Mouse (Mus musculus) heart, postnatal 0 days (tissue): ENCODE data around the gene Tmco5. TPM values are rescaled to one million over a fixed set of nuclear protein-coding genes. Genes with fewer than 3 reads are reported as not detected.

Source experiments
- ATAC-seq: fragments of 200-750 bp; cut with Nextera tagmentation; 2 replicates; pipeline ENCODE4 v1.8.0; 2017; ENCODE audit warnings: low read depth, moderate number of reproducible peaks, moderate library complexity; ENCODE audit not compliant: insufficient read depth
- DNase-seq: peaks from one replicate; pipeline ENCODE4 v3.0.0-alpha.2; 2016; ENCODE audit warnings: low spot score
- H3K27ac ChIP-seq: fragments of 300-500 bp; sonication (generic); 2 replicates; pipeline ENCODE4 v1.5.1; 2014; ENCODE audit warnings: low read depth, mild to moderate bottlenecking
- H3K27me3 ChIP-seq: fragments of 300-500 bp; sonication (generic); 2 replicates; pipeline ENCODE4 v1.6.1; 2014; ENCODE audit warnings: low read length, mixed read lengths; ENCODE audit not compliant: control insufficient read depth, insufficient read depth
- H3K36me3 ChIP-seq: fragments of 300-500 bp; sonication (generic); replicated peaks from 2 replicates; pipeline ENCODE4 v1.6.1; 2014; ENCODE audit warnings: low read length, mixed read lengths; ENCODE audit not compliant: control insufficient read depth, insufficient read depth
- H3K4me1 ChIP-seq: fragments of 300-500 bp; sonication (generic); 2 replicates; pipeline ENCODE4 v1.6.1; 2014; ENCODE audit warnings: antibody characterized with exemption; ENCODE audit not compliant: control insufficient read depth, insufficient read depth
- H3K4me2 ChIP-seq: fragments of 300-500 bp; sonication (generic); 2 replicates; pipeline ENCODE4 v1.6.1; 2014; ENCODE audit warnings: low read depth, mild to moderate bottlenecking, low read length, moderate library complexity
- H3K4me3 ChIP-seq: fragments of 300-500 bp; sonication (generic); 2 replicates; pipeline ENCODE4 v1.5.1; 2014; ENCODE audit warnings: low read depth, low read length
- H3K9ac ChIP-seq: fragments of 300-500 bp; sonication (generic); replicated peaks from 2 replicates; pipeline ENCODE4 v1.6.1; 2014; ENCODE audit warnings: low read depth, low read length, mixed read lengths
- H3K9me3 ChIP-seq: fragments of 300-500 bp; sonication (generic); replicated peaks from 2 replicates; pipeline ENCODE4 v1.6.1; 2016; ENCODE audit warnings: low read length; ENCODE audit not compliant: control insufficient read depth
- CTCF ChIP-seq: IDR thresholded peaks from 2 replicates; pipeline ENCODE4 v1.5.1; 2016; ENCODE audit warnings: antibody characterized with exemption, control low read depth, low read depth
- EP300 ChIP-seq: IDR thresholded peaks from 2 replicates; pipeline ENCODE4 v1.6.1; 2016; ENCODE audit warnings: antibody characterized with exemption, low read depth
- WGBS: fragments of 180-500 bp; shearing (Covaris S2); extraction: QIAGEN DNeasy Blood & Tissue Kit; methylation state at CpG from one replicate; pipeline ENCODE4 v1.1.7; 2014; 5-methylcytosine and 5-hydroxymethylcytosine counted together
- polyA plus RNA-seq: library from polyadenylated mRNA; unstranded; fragments of >200 nt; fragmentation: Nextera tagmentation; extraction: Ambion mirVana; gene quantifications from 2 replicates; pipeline ENCODE4 v1.2.1, GENCODE M21; 2015
- total RNA-seq: library from RNA; depleted of rRNA; stranded (reverse); fragments of >200 nt; gene quantifications from 2 replicates; pipeline ENCODE4 v1.2.3, GENCODE M21; 2014; ENCODE audit warnings: low replicate concordance; rRNA removed

The Tmco5 gene
- total and polyA plus RNA-seq, 2 experiments from 2014 or later: not detected

DNA sequence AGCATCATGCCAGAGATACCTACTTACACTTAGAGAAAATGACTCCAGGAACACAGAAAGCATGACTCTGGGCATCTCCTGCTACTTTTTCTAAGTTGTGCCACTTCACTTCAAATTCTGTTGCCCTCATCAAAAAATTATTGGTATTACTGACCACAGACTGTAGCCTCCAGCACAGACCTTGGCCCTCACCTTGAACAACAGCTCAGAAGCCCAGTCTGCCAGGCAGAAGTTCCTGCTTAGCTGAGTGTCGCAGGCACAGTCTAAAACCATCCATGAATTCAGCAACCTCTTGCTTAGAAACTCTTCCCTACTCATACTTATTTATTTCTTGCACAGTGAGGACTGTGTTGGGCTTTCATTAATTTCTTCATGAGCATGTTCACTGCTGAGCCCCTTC is 58.7 kb downstream of the Tmco5 start:
- Histone ChIP-seq H3K27ac (no peak overlapping the region), H3K9ac (no peak overlapping the region), H3K9me3 (no peaks in the 10 kb centered on the region), H3K4me2 (no peak overlapping the region), H3K4me1 (no peaks in the 10 kb centered on the region), H3K4me3 (no peak overlapping the region), H3K36me3 (no peaks in the 10 kb centered on the region), H3K27me3 (no peaks in the 10 kb centered on the region)
- TF ChIP-seq CTCF (no peak), EP300 (no peak)
- DNase-seq (no peak), ATAC-seq (no peak)
- WGBS: 84% methylated on average over 1 of the region's 1 CpGs

DNA sequence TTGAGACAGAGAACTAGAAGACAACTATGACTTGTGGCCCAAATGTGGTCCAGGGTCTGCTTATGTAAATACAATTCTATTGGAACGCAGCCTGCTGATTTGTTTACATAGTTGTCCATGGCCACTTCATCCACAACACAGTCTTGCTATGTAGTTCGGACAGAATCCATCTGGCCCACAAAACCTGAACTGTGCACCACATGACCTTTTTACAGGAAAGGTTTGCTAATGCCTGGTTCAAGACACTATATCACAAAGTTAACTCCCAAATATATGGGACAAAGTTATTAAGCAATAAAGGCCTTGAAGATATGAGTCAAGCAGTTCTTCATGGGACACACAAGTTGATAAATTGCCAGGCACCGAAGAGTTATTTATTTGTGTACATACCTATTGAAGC is 63.3 kb downstream of the Tmco5 start:
- WGBS: 90% methylated on average over 3 of the region's 3 CpGs
- Histone ChIP-seq H3K27me3 (no peaks in the 10 kb centered on the region), H3K4me1 (0 out of 2 replicates have a peak, but pooled peaks cover 4% of the 10 kb centered on the region), H3K9me3 (no peaks in the 10 kb centered on the region), H3K4me2 (no peak overlapping the region), H3K4me3 (no peak overlapping the region), H3K9ac (no peak overlapping the region), H3K27ac (peak overlapping the region; percentile 15), H3K36me3 (no peaks in the 10 kb centered on the region)
- no peak for DNase-seq
- no peak for ATAC-seq
- TF ChIP-seq EP300 (no peak), CTCF (no peak)

Other genes with a start within 250 kb of the Tmco5 start
- 13.6 and 19.4 TPM in 2 replicates for gene Spred1, start 242.7 kb downstream of the Tmco5 start, total RNA-seq
- gene Spred1, start 242.7 kb downstream of the Tmco5 start, polyA plus RNA-seq: 5.1 and 5.2 TPM in 2 replicates